Mouse (Mus musculus) splenic B cell, adult 2 months (primary cell): ENCODE data around the gene Gm9857.
A peak's percentile ranks its signal among the peaks of the same experiment; 100 is the strongest.

Source experiments
- DNase-seq: peaks from one replicate; pipeline ENCODE4 v3.0.0-alpha.2; 2011; ENCODE audit warnings: low read depth, low spot score
- H3K27me3 ChIP-seq: 2 replicates; pipeline ENCODE4 v1.6.1; 2012; ENCODE audit warnings: mild to moderate bottlenecking, low read length, moderate library complexity, mixed read lengths; ENCODE audit not compliant: control insufficient read depth, poor library complexity, insufficient read depth, severe bottlenecking
- H3K36me3 ChIP-seq: 2 replicates; pipeline ENCODE4 v1.6.1; 2012; ENCODE audit warnings: mild to moderate bottlenecking, low read length, moderate library complexity, mixed read lengths; ENCODE audit not compliant: control insufficient read depth, poor library complexity, insufficient read depth, severe bottlenecking

Gene Gm9857

DNA sequence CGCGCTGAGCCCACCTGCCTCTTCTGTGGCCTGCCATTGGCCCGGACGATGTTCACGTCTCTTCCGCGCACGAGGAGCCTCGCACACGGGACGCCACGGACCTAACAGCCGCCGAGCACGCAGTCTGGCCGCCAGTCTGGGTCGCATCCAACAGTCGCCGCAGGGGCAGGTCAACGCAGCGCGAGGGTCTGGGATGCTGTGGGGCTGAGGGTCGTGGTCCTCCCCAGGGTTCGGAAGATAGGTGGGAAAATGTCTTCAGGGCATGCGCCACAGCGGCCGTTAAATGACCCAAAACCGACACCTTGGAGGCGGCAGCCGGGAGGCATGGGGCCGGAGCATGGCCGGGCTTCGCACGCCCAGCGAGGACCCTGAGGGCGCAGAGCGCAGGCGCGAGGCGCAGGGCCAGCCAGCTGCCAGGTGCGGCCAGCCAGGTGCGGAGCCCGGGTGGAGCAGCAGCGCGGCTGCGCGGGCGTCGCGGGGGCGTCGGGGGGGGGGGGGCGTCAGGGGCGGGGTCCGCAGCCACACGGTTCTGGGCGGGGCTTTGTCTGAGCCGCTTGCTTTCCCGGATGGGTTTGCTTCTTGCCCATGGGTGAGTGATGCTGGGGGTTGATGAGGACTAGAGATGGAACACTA lies at the start of gene Gm9857:
Gene Gm9857, minus strand, starts transcription at position 445 of the 633 bp plus-strand sequence.
- Histone ChIP-seq H3K36me3 (no peaks in the 10 kb centered on the region), H3K27me3 (no peaks in the 10 kb centered on the region)
- no peak for DNase-seq

DNA sequence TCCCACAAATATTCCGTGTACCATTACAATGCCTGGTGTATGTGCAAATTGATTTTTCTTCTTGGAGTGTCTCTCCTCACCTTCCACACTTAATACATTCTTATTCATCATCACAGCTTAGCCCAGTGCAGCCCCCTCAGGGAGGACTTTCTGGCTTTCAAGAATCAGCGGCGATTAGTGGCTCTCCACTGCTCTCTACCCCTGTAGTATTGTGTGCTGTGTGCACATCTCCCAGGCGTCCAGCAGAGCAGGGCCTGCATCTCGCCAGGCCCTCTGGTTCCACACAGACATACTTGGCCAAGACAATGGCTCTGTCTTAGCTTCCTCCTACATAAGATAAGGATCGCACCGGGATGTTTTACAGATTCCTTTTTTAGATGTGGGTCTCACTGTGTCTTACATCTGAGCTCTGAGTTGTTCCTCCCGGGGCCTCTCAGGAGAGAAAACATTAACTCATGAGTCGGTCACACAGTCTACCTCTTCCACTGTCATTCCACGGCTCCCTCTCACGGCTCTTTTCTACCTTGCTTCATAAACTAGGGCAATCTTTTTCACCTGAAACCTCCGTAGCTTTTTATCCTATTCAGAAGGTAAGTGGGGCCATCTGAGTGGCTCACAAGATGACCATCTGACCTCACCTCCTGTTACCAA lies 46.9 kb upstream of the Gm9857 start:
- H3K36me3 ChIP-seq = no peaks in the 10 kb centered on the region; the same call in 1 of the 2 replicates
- no peaks in the 10 kb centered on the region for H3K27me3 ChIP-seq
- DNase-seq = no peak

DNA sequence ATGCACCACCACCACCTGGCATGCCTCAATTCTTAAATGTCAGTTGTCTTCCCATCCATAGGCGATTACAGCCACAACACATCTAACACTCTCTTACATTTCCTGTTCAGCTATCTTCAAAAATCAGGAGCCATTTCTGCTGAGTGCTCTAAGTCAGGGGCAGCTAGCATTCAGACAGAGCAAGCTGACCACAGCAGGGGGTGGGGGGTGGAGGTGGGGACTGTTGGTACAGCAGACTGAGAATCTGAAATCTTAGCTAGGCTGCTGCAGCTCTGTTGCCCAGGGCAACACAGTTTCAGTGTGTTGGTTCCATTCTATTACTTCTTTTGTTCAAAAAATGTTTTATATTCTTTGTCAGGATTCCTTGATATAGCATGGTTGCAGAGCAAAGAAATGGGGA lies 46.3 kb upstream of the Gm9857 start:
- H3K36me3 ChIP-seq = no peaks in the 10 kb centered on the region
- H3K27me3 ChIP-seq = no peaks in the 10 kb centered on the region
- no peak for DNase-seq

DNA sequence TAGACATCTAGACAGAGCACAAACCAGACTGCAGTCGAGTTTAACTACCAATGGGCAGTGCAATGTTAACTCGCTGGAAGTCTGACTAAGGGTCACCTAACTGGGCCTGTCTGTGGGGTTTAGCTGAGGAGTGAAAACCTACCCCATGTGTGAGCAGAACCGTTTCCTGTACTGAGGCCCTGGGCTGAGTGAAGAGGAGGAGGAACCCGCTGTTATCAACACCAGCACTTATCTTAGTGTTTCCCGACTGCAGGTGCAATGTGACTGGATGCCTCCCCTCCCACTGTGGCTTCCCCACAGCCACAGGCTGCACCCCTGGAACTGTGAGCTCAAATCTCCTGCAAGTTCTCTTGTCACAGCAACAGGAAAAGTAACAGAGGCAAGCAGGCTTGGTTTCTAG lies 43.7 kb upstream of the Gm9857 start:
- H3K27me3 ChIP-seq = no peaks in the 10 kb centered on the region
- H3K36me3 ChIP-seq = peaks cover 2% of the 10 kb centered on the region; the same call in 1 of the 2 replicates
- no peak for DNase-seq

DNA sequence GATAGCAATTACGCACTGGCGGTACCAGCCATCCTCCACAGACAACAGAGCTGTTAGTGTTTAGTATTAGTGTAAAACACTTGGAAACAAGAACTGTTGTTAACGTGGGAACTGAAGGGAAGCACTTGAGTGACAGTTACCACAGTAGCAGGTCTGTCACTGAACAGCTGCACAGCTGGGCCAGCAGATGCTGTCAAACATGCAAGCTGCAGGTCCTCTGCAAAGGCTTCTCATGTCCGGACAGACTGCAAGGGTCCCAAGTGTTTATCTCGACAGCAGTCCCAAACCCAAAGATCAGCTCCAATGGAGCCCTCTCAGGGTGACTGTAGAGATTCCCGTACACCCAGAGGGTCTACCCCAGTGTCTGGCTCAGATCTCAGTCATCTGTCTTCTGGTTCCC lies 41.7 kb upstream of the Gm9857 start:
- no peak for DNase-seq

DNA sequence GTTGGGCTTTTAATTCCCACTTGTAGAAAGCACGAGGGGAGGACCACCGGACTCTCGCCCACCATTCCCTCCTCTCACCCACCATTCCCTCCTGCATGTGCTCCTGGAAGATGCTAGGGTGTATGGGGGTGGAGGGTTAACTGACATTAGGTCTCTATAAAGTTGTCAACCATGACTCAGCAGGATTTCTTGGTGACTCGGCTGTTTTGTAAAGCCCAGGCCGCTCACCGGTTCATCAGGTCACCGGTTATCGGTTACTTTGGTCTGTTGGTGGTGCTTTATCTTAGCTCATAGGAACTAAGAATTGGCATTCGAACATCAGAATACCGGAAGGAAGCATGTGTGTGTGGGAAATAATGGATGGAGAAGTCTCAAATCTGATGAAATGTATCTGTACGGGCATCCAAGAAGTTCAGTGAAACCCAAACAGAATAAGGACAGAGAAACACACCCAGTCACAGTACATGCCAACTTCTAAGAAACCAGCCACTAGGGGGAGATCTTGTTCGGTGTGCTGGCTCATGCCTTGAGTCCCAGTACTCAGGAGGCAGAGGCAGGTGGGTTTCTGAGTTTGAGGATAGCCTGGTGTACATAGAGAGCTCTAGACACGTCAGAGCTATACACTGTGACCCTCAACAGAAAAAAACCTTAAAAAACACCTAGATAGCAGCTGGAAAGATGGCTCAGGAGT lies 37.2 kb upstream of the Gm9857 start:
- peak; percentile 67 for DNase-seq
- H3K36me3 ChIP-seq = peaks cover 6% of the 10 kb centered on the region
- H3K27me3 ChIP-seq = no peaks in the 10 kb centered on the region

More for the DNA sequence above, 41.7 kb upstream of the Gm9857 start:
- peaks cover 5% of the 10 kb centered on the region for H3K36me3 ChIP-seq
- no peaks in the 10 kb centered on the region for H3K27me3 ChIP-seq

DNA sequence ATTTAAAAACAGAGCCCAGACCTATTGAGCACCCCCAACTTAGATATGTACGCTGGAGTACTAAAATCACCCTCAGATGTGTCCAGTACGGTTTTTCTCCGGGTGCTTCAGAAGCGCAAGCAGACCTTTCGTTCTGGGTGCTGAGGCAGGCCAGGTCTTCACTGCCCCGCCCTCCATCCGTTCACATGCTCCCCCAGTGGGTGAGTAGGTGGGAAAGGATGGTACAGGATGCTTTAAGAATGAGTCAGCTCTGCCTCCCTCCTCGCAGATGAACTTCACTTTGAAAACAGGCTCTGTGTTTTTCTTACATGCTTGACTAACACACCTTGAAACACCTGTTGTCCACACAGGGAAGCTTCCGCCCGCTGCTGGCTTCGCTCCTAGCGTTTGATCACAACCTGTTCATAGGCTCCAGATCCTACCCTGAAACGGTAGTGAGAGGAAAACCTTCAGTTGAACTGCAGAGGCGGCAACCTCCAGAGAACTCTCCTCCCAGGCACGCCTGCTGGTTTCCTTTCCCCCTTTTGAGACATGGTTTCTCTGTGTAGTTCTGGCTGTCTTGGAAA lies 34.8 kb upstream of the Gm9857 start:
- Histone ChIP-seq H3K27me3 (no peaks in the 10 kb centered on the region), H3K36me3 (peaks cover 4% of the 10 kb centered on the region; the same call in 1 of the 2 replicates)
- no peak for DNase-seq

DNA sequence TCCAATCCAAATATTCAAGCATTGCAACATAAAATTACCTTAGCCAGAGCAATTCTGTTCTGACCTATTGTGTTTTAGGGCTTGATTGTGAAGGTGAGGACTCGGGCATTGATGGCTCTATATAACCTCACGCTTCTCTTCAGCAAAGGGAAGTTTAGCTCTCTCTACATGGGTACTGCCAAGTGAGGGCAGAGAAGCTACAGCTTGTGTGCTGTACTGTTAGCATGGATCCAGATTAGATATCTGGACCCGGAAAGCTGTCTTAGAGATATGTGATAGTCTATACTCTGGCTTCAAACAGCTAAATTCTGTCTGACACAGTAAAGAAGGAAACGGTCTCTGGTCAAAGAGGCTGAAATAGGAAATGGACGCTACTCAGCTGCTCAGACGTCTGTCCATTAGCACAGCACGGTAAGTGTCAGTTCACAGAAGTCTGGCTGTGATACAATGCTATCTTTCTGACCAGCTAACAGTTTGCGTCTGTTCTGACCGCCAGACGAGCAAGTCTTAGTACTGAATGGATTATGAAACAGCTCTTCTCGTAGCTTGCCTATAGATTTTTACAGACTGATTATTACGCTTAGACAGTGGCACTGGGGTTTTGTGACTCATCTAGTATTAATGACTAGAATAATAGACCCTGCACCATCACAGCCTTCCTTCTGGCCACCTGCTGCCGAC lies 33.9 kb upstream of the Gm9857 start:
- Histone ChIP-seq H3K27me3 (no peaks in the 10 kb centered on the region), H3K36me3 (peaks cover 4% of the 10 kb centered on the region; the same call in 1 of the 2 replicates)
- no peak for DNase-seq

DNA sequence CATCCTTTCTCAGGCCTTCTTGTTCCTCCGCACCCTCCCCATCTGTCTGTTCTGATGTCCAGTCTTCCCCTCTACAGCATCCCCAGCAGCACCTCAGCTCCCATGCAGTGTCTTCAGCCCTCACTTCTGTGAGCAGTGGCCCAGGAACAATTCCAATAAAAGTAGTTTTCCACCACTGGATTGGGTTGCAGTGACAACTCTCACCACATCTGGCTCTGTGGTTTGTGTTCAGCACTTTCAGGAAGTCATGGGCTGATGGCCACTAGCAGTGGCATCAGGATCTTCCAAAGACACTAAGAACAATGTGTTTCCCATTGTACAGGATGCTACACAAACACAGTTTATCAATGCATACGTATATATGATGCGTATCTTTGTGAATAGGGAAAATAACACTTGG lies 25.8 kb upstream of the Gm9857 start:
- H3K36me3 ChIP-seq = no peaks in the 10 kb centered on the region
- DNase-seq = no peak
- H3K27me3 ChIP-seq = no peaks in the 10 kb centered on the region

DNA sequence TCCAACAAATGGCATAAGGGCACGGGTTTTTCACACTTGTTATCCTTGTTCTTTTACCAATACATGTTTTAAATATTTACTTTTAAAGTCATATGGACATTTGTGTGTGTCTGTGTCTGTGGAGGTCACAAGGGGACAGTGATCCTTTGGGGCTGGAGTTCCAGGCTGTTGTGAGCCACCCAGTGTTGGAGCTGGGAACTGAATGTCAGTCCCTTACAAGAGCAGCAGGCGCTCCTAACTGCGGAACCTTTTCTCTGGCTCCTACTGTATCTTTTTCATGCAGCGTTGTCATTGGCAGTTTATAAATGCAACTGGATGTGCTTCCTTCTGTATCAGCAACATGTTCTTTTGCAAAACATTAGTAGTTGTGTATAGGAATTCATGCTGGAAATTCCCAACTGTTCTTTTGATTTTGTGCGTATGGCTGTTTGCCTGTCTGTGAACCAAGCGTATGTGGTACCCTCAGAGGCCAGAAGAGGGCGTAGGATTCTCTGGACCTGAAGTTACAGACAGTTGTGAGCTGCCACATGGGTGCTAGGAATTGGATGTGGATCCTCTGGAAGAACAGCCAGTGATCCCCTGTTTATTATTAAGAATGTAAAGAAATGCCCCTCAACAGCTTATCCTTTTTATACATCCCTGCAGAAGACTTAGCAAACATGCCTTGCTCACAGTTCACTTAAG lies 24.3 kb upstream of the Gm9857 start:
- no peak for DNase-seq
- Histone ChIP-seq H3K27me3 (no peaks in the 10 kb centered on the region), H3K36me3 (no peaks in the 10 kb centered on the region)

DNA sequence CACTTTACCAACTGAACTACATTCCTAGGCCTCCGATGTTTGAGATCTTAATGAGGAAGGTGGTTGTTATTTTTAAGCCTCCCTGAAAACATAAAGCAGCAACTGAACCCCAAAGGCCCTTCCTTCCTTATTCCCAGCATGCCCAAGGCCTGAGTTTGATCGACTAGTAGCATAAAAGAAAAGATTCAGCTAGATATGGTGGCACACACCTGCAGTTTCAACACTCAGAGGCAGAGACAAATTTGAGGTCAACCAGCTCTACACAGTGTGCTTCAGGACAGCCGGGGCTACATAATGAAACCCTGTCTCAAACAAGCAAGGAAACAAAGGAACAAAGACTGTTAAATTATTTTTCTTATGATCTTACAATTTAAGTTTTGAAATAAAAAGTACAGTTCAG lies 23.5 kb upstream of the Gm9857 start:
- no peaks in the 10 kb centered on the region for H3K27me3 ChIP-seq
- no peaks in the 10 kb centered on the region for H3K36me3 ChIP-seq
- no peak for DNase-seq

DNA sequence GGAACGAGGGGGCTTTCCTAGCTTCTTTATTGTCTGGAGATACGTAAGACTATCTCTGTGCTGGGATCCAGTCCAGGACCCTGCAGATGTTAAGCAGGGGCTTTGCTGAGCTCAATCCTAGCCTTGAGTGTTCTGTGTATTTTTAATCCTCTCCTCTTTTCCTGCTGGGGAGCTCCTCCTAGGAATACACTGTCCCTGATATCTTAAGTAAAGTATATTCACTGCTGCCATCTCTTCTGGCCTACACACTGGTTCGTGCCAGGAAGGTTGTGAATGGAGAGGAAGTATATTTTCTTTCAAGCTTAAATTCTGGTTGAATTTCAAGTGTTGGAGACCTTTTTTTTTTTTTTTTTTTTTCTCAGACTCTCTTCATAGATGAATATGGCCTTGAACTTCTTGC lies 23.0 kb upstream of the Gm9857 start:
- no peak for DNase-seq
- H3K36me3 ChIP-seq = no peaks in the 10 kb centered on the region
- no peaks in the 10 kb centered on the region for H3K27me3 ChIP-seq

DNA sequence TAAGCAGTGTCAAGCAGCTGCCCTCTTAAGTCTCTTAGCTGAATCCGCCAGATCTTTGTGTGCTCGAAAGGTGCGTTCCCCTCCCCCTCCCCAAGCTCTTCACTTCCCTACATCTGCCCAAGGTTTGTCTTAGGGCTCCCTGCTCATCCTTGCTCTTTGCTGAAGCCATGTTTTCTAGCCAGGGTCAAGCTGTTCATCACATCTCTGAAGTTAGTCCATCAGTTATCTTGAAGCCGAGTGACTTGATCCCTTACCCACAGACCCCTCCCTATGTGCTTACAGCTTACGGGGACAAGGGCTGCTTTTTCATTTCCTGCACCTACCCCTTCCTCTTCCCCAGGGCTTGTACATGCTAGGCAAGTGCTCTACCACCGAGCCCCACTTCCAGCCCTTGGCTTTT lies 21.4 kb upstream of the Gm9857 start:
- Histone ChIP-seq H3K36me3 (no peaks in the 10 kb centered on the region), H3K27me3 (no peaks in the 10 kb centered on the region)
- DNase-seq = no peak

DNA sequence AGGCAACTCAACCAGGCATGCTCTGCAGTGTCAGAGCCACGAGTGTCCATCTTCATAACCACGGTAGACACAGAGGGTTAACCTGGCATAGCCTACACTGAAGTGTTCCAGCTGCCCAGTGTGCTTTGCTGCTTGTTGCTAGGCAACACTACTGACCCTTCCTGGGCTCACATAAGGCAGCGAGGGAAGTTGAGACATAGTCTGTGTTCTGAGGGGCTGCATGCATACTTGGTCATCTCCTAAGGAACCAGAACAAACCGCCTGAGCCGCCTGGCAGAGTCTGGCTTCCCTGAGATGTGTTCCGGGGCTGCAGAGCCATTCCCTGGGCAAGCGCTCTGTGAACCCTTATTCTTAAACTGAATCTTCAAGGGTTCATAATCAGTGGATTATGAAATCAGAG lies 21.0 kb upstream of the Gm9857 start:
- no peak for DNase-seq
- Histone ChIP-seq H3K36me3 (no peaks in the 10 kb centered on the region), H3K27me3 (no peaks in the 10 kb centered on the region)
